Mouse (Mus musculus): ENCODE data around the gene Emx1.

The Emx1 gene

DNA sequence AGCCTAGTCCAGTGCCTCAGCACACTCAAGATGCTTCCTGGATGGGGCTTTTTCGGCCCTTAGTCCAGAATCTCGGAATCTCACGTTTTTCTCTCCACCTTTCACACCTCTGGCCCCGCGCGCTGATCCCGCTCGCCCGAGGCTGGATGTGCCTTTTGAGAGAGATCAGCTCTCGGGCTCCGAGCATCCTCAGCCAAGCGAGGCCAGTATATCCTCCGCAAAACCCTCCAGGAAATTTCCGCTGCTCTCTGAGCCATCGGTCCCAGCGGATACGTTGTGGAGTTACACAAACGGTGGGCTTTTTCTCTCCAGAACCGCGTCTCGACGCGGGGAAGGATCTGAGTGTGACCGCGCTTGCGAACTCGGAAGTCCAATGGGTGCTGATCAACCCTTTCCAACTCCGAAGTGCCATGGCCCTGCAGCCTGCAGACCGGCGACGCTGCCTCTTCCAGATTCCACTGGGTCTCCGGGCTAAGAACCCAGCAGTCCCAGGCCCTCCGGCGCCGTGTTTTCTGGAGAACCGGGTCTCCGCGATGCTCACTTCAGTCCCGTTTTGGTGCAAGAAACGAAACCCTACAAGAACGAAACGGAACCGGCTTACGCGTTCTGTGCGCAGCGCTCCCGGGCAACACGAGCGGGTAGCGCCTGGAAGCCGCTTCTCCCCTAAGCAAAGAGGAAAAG lies 2.8 kb downstream of the Emx1 start:
- peak; percentile 20 for DNase-seq

- DNase-seq, result no peak
These were observed 3.4 kb downstream of the Emx1 start for GRCm38 (mm10) chr6:85190671-85191070.

DNA sequence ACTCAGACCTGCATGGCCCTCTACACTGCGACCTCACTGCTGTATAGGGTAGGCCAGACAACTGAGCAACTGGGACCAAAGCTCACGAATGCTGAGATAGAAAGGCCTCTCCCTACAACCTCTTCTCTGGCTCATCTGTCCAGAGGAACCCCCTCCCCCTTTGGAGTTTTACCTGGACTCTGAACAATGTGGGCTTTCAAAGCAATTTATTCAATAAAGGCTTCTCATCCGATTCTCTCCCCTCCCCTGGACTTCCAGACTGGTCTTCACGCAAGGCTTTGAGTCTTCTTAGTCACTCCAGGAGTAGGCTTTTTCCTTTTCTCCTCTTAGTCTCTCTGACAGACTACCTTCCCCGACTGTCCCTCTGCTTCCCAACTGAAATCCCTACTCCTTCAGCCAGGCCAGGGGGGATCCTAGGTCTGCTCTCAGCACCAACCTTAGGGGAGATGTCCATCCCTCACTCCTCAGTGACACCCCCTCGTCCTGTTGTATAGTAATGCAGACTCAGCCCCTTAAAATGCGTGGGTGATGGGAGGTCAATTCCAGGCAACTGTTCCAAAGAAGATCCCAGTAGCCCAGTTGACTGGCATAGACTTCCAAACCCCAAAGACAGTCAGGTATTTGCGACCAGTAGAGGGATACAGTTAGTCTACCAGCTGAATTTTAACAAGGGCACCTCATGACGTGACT lies 4.7 kb downstream of the Emx1 start:
- no peak for DNase-seq

DNA sequence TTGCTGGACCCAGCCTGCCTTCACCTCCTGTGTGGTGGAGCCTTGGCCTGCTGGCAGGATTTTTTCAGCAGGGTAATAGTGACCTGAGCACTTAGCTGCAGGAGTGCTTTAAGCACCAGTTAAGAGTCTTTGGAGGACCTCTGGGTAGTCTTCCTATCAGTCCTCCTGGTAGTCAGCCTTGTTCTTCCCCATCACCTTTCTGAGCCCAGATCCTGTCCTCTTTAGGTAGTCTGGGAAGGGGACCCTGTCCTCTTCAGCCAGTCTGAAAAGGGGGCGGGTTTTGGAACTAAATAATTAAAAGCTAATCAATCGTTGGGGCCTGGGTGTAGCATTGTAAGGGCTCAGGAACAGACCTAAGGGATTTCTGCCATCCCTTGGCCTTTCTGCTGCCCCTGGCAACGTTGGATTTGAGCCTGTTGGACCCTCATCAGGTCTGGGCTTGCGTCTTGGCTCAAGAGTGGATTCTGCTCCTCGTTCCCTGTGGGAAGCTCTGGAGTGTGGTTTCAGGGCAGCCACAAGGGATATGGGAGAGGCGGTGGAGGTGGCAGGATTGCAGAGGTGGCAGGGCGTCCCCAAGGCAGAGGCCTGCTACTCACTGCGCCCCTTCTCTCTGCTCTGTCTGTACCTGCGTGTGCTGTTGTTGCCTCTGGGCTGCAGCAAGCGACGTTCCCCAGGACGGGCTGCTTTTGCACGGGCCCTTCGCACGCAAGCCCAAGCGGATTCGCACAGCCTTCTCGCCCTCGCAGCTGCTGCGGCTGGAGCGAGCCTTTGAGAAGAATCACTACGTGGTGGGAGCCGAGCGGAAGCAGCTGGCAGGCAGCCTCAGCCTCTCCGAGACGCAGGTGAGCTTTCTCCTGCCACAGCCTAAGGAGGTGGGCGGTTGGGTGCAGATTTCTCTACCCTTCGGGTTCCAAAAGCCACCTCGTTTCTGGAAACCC lies 6.4 kb downstream of the Emx1 start:
- peak; percentile 76 for DNase-seq

GRCm38 (mm10) chr6:85197951-85198350 lies 10.7 kb downstream of the Emx1 start:
- DNase-seq, result no peak

DNA sequence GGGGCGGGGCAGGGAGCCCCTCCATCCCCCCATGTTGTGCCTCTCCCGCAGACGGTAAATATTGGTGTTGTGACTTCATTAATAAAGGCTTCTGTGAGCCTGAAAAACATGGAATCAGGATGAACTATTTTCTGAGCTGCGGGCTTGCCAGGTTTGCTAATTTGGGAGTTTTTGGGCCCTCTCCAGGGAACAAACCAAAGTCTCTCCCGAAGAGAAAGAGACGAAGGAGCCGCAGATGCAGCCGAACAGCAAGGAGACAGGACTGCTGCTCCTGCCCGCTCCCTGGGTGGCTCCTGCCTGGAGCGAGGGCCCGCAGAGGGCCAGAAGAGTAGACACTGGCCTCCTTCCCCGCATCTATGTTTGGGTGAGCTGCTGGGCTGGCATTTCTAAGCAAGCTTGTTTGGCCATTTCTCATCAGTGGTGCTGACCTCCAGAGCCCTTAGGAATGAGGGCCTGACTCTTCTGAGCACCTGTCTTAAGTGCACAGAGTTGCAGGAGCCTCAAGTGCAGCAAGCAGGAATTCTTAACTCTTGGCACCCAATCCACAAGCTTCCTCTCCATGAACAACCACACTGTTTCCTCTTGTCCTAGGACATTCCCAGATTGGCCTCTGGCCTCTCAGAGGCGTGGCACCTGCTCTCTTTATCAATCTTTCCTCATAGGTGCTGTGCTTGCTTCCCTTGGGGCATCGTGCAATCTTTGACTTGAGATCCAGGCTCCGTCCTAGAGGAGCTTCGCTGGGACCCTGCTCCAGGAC lies 19.1 kb downstream of the Emx1 start:
- no peak for DNase-seq

DNA sequence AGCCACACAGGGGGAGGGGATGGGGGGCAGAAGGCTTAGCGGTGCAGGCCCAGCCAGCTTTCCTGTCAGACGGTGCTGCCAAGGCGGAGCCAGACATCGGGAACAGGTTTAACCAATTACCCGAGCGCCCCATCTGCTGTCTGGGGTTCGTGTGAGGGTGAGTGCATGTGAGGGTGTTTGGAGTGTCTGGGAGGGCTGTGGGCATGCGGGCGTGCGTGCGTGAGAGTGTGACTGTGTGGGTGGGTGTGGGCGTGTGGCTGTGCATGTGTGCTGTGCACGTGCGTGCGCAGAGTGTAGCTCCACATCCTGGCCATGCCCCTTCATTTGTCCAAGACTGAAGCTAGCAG lies 19.7 kb downstream of the Emx1 start:
- DNase-seq, result no peak

DNA sequence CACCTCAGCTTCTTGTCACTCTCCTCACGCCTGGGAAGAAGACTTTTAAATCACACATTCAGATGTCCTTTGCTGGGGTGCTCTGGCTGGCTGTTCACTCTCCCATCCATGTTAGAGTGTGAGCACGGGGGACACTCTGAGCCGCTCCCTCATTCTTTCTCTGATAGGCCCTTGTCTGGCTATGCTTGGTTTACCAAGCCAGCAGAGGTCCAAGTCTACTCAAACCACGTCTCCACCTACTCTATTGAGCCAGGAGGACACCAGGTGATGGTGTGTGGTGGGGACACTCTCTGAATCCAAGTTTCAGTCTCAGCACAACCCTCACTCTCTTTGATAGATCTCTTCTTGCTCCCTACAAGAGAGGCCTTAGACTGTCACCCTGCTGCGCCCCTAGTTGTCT lies 20.1 kb downstream of the Emx1 start:
- no peak for DNase-seq

DNA sequence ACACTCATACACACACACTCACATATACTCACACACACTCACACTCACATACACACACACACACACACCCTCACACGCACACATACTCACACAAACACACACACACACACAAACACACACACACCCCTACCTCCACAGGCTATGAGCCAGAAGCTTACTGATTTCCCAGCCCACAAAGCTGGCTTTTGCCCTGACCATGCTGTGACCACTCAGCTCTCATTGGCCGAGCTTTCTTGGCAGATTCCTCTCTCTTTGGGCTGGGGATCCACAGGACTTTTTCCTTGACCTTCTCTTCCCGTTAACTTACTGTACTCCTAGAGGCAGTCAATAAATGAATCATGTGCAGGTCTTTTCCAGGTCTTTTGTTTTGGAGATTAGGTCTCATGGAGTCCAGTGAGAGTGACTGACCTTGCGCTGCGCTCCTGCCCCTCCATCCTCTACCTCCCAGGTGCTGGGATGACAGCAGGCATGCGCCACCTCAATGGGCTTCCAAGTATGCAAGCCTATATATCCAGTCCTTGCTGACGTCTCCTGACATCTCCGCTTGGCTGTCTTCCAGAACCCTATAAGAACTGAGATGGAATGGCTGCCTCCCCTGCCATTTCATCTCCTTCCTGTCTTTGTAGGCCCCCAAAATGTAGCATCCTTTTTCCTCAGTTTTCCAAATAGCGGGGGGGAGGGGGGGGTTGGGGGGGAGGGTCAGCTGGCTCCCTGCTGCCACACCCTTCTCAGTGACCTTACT lies 22.2 kb downstream of the Emx1 start:
- DNase-seq, result no peak

GRCm38 (mm10) chr6:85210686-85211085 lies 23.4 kb downstream of the Emx1 start:
- no peak for DNase-seq

DNA sequence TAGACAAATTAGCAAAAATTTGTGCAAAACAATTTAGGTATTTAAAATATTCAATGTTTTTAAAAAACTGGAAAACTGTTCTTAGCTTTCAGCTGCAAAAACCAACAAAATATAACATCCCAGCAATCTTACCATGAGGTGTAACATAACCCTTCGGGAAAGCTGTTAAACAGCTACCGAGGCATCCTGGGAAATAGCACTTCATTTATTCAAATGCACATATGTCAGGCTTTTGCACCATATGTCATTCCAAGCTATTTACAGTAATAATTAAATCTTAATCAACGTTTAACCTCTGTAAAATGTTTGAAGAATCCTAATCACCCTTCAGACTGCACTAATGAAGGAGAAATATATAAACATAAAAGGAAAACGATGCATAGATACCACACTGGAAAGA lies 31.0 kb downstream of the Emx1 start:
- no peak for DNase-seq

GRCm38 (mm10) chr6:85218684-85219445 lies 31.6 kb downstream of the Emx1 start:
- no peak for DNase-seq

DNA sequence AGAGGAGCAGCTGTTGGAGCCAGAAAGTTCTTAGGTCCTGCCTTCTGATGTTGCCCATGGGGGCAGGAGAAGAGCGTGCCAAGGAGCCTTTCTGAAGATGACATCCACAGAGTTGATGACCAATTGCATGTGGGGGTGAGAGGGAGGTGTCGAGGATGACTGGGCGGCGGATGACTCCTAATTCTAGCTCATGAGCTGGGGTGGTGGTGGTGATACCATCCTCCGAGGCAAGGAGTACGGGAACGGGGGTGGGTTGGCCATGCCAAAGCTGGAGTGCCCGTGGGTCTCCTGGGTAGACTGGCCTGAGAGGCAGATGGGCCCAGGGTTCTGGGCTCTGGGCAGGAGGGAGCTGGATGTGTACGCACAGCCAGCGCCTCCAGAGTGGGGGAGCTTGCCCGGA lies 32.5 kb downstream of the Emx1 start:
- no peak for DNase-seq

DNA sequence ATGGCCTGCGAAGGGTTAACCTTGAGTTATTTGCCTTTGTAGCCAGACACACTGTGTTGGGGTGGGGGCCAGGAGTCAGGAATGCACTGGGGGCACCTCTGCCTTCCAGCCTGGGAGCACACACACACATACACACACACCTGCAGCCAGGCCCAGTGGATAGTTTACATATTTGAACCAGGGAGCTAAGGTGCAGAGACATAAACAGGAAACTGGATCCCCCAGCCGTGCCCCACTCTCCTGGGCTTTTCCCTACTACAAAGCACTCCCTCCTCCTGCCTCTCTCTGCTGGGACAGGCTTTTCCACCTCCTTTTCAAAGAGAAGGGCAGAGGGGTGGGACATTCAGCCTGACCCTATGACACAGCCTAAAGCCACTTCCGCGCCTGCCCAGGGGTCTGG lies 33.7 kb downstream of the Emx1 start:
- no peak for DNase-seq

DNA sequence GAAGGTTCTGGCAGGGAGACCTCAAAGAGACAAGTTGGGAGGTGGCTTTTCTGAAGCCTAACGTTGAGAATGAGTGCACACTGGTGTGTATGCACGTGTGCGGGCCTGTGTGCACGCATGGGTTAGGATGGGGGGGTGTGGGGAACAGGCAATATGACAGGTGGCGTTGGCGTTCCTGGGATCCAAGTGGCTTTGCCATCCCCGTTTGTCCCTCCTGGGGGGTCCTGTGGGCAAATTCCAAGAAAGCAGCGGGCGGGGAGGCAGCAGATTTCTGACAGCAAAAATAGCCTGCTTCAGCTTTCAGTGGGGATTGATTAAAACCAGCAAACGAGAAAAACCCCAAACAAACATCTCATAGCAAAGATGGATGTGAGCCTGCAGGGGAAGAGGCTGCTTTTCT lies 35.3 kb downstream of the Emx1 start:
- no peak for DNase-seq

DNA sequence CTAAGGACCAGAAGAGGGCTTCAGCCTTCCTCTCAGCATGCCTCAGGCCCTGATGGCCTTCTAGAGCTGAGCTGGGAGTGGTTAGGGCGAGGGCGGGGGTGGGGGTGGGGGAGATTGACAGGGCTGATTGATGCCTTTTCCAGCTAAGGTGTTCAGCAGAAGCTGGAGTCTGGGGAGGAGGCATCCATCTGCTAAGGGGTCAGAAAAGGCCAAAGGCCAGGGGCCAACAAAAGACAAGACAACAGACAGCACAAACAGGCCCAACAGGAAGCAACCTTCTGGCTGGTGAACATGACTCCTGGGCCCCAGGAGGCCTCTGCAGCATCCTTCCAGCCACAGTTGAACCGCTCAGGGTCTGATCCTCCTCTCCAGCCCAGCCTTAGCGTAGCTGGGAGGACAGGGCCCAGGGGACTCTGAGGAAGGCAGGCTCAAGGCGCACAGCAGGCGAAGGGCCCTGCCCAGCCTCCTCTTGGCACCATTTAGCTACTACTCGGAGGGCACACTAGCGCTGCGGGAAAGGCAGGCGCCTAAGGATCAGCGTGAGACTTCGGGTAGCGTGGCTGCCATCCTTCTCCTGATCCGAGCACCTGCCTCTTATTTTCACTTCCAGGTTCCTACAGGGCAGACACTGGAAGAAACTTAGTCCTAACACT lies 36.4 kb downstream of the Emx1 start:
- DNase-seq, result no peak

GRCm38 (mm10) chr6:85224442-85224891 lies 37.2 kb downstream of the Emx1 start:
- DNase-seq, result no peak

DNA sequence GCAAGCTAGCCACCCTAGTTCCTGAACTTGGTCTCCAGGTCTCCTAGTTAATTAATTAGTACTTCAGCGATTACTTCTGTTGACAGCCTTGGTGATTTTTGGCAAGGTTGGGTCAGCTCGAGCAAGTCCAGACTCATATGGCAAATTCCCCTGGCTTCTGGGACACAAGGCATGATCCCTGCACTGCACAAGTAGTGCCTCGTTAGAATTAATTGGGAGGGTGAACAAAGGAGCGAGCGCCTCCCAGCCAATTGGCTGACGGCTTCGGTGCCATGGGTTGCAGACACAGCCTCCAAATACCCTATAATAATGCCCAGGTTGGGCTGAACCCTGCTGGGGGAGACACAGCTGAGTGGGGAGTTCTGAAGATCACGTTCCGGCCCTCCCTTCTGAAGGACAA lies 39.3 kb downstream of the Emx1 start:
- DNase-seq, result no peak

DNA sequence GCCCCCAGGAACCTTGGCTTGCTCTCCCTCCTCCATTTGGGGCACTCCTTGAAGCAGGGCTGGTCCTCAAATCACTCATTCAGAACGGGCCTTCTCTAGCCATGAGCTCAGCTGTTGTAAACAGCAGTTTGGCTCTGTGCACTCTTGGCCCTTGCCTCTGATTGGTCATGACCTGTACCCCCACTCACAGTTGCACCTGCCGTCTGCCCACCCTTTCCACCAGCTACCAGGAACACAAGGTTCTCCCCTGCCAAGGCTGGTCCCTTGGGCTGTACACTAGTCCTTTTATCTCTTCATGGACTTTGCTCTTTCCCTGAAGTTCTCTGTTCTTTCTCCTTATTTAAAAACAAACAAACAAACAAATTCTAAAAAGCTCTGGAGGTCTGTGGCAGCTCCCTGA lies 40.3 kb downstream of the Emx1 start:
- DNase-seq, result no peak

- DNase-seq, result no peak
These were observed 43.5 kb downstream of the Emx1 start for GRCm38 (mm10) chr6:85230762-85231161.

DNA sequence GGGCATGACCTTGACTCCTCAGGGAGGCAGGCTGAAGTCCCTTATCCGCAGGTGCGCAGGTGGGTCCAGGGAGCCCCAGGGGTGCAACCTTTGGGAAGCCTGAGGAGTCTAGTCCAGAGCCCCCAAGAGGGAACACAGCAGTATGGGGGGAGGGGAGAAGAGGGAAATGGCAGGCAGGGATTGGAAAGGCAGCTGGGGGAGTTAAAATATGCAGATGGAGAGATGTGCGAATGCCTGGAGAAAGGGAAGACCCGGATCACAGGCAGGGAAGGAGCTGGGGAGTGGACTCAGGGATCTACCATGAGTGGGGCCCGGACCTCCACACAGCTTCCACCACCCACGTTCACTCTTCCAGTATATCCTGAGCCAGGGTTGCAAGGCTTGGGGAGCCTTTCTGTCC lies 44.2 kb downstream of the Emx1 start:
- no peak for DNase-seq

All from thymus, postnatal 4 days (tissue).